Mouse (Mus musculus) C2C12 (cell line): ENCODE data around the gene Actl7b.

Source experiments
- CTCF ChIP-seq: IDR thresholded peaks from one replicate; pipeline ENCODE4 v1.5.1; 2011; ENCODE audit not compliant: control insufficient read depth, insufficient read depth, insufficient read length
- MYOG ChIP-seq: IDR thresholded peaks from one replicate; pipeline ENCODE4 v1.6.1; 2011; ENCODE audit not compliant: control insufficient read depth, insufficient read length; ENCODE audit errors: extremely low read depth
- USF1 ChIP-seq: IDR thresholded peaks from one replicate; pipeline ENCODE4 v1.6.1; 2011; ENCODE audit warnings: low read depth, mild to moderate bottlenecking, control low read depth, moderate library complexity

- TF ChIP-seq CTCF: no peak
- no peak for TF ChIP-seq USF1
- TF ChIP-seq MYOG: no peak
Measured at GRCm38 (mm10) chr4:56746345-56746744, 5.1 kb upstream of the Actl7b start.
